Mouse (Mus musculus): ENCODE measurements around the gene Odf3.

The Odf3 gene

DNA sequence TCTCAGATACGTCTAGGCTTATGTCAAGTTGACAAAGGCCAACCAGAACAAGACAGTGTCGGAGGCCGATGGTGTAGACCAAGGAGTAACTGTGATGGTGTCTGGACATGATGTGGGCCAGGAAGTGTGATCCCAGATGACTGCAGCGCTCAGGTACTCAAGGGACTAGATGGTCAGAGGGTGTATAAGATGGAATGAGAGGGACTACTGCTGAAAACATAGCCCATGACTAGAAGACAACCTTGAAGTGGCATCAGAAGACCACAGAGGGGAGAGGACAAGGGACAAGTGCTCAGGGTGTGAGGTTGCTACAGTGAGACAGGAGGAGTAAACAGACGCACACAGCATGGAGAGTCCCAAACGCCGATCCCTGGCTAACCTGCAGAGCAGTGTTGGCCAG is 3.8 kb upstream of the Odf3 start:
- DNase-seq (ENCODE audit: low read depth in 1 of 2, low spot score in 2 of 2) = no peak

DNA sequence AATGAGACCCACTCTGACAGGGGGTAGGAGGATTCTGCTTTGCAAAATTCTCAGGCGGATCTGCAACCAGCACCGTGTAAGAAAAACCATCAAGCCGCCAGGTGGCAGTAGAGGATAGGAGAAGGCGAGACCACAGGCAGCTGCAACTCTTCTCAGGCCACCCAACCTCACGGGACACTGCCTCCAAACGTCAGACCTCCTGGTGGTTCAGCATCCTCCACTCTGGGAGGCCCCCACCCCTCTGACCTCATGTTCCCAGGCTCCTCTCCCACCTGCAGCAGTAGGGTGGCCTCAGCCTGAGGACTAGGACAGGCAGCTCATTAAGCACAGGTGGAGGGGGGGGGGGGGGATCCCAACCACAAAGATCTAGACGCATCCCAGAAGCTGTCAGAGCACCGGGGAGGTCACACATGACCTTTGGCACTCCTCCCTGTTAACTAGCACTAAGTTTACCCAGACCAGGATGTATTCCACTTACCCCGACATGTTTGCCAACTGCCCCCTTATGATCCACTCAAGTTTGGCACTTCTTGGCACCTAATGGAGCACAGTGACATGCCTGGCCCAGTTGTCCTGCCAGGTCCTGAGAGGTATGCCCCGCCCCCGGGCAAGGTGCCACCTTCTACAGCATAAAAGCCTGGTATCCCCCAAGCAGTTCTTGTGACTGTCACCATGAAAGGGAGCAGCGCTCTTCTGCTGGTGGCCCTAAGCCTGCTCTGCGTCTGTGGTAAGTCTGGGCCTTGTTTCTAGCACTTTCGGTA is 2.5 kb upstream of the Odf3 start, which contains the start of gene Scgb1c1:
Gene Scgb1c1, plus strand, starts transcription at position 643 of the 761 bp plus-strand sequence.
- DNase-seq (ENCODE audit: low read depth in 1 of 2, low spot score in 2 of 2) = peak; percentile 66 to 83

DNA sequence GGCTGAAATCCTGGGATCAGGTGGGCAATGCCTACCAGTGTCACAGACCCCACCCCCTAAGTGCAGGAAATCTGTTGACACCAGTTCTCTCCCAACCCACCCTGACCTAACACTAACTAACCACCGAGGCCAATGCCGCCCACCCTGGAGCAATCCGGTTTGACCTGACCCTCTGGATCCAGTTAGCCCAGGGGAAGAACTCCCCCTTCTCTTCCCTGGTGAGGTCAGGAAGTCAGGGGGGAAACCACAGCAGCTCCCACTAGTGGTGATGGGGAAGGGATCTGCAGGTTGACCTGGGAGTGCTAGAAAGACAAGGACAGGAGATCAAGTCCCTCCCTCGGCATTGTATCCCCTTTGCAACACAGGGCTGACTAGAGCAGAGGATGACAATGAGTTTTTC is 1.9 kb upstream of the Odf3 start:
- DNase-seq (ENCODE audit: low read depth in 1 of 2, low spot score in 2 of 2) = no peak

- DNase-seq (ENCODE audit: low read depth in 1 of 2, low spot score in 2 of 2) = no peak
Measured at GRCm38 (mm10) chr7:140846676-140847075, 929 bp upstream of the Odf3 start.

GRCm38 (mm10) chr7:140848591-140848990 is 986 bp downstream of the Odf3 start:
- DNase-seq (ENCODE audit: low read depth in 1 of 2, low spot score in 2 of 2) = no peak

DNA sequence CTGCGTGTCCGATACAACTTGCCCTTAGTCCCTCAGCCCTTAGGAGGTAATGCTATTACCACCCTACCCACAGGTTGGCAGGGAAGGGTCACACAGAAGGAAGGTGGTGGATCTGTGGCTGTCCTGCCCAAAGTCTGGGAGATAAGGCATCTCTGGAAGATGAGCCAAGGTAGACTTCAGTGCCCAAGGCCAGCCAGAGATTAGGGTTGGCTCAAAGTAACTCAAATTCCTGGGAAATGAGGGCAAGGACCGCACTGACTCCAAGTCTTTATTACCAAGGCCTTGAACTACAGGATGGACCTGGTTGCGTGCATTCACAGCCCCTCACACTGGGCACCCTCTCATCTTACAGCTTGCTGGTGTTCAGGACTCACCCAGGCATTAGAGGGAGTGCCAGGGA is 4.3 kb downstream of the Odf3 start:
- DNase-seq (ENCODE audit: low read depth in 1 of 2, low spot score in 2 of 2) = no peak

- DNase-seq (ENCODE audit: low read depth in 1 of 2, low spot score in 2 of 2) = no peak
Measured at GRCm38 (mm10) chr7:140853386-140853785, 5.8 kb downstream of the Odf3 start.

DNA sequence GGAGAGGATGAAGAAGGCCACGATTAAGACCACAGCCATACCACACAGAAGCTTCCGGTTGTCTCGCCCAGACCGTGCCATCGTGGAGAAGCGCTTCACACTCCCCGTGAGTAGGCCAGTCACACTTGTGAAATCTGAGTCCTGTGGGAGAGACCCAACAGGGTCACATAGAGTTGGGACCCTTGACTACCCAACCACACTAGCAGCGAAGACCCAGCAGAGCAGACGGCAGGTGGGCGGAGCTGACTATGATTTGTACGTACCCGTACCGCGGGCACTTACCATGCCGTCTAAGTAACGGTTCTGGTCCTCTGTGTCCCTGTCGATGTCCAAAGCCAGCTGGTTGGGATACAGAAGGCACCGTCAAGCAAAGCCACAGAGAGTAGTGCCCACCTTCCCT is 6.9 kb downstream of the Odf3 start:
- DNase-seq (ENCODE audit: low read depth in 1 of 2, low spot score in 2 of 2) = no peak

DNA sequence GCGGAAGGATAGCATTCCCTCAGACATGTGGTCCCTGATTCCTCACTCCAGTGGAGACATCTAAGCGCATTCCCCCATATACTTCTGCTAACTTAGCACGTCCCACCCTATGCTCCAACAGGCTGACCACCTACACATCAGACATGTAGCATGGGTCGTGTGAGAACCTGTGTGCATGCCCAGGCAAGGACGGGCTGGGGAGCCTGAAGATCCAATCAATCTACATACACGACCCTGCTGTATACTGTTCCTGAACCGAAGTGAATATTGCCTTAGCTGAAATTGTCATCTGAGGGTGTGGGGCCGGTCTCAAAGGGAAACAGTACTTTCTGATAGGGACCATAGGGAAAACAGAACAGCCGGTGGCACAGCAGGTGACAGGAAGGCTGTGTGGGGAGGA is 7.6 kb downstream of the Odf3 start:
- DNase-seq (ENCODE audit: low read depth in 1 of 2, low spot score in 2 of 2) = no peak

DNA sequence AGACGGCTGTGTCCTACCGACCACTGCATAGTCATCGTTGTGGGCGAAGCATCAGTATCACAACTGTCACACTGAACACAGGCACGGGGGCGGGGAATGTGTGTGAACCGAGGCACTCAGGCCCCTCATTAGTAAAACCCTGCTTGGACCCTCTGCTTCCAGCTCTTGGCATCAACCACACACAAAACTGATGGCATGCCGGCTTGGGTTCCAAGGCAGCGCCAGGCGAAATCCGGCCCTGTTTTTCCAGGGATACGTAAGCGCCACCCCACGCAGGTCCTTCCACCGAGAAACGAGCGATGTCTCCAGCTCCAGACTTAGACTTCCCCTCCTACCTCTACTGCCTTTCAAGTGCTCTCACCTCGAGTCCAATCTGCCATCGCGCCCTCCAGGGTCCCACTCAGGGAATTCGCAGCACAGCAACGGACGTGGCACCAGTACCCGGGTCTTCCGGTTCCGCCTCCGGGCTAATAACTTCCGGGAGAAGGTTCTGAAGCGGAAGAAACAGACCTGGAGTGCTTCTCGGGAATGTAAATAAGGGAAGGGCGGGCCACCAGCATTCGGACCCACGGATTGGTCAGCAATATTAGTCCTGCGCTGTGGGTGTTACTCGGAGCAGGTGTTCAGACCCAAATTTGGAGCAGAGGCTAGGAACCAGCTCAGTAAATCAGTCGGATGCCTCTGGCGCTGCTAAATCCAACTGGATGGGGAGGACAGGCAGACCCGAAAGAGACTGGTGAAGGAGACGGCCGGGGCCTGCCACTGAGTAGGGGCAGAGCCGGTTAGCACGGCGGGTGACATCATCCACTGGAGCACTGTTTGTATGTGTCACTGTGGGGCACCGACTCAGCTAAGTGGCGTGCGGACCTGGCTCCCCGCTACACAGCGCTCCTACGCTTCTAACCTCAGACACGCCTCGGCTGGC is 8.5 kb downstream of the Odf3 start, which contains the start of gene Gm45785:
Gene Gm45785, minus strand, starts transcription at position 472 of the 925 bp plus-strand sequence.
- peak; percentile 62 to 73 for DNase-seq (ENCODE audit: low read depth in 1 of 2, low spot score in 2 of 2)

DNA sequence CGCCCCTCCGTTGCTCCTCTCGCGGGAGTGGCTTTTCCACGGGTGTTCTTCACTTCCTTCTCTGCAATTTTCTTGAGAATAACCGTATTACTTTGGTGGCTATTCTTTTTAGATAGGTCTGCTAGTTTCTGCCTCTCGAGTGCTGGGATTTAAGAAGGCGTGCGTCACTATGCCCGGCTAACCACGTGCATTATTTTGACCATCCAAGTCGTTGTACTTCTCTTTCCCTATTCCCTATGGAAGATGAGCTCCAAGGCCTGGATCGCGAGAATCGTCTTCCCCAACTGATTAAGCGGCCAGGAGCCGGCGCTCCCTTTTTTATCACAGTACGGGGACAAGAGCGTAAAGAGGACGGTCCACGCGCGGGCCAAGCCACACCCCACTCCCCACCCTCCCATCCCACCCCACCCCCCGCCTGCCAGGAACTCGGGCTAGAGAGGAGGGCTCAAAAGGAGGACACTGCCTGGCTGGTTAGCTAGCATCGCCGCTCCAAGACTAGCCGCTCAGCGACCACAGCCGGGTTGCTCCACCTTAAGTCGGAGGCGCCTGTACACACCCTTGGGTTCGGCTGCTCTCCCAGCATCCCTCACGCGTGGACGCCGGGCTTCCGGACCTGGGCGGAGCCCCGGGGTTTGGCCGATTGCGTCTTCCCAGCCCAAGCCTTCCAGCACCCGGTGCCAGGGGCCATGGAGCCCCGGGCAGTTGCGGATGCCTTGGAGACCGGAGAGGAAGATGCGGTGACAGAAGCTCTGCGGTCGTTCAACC is 9.4 kb downstream of the Odf3 start, which contains the start of gene Ric8a:
Gene Ric8a, plus strand, starts transcription at position 173 of the 765 bp plus-strand sequence.
- DNase-seq (ENCODE audit: low read depth in 1 of 2, low spot score in 2 of 2) = peak; percentile 83 to 86

DNA sequence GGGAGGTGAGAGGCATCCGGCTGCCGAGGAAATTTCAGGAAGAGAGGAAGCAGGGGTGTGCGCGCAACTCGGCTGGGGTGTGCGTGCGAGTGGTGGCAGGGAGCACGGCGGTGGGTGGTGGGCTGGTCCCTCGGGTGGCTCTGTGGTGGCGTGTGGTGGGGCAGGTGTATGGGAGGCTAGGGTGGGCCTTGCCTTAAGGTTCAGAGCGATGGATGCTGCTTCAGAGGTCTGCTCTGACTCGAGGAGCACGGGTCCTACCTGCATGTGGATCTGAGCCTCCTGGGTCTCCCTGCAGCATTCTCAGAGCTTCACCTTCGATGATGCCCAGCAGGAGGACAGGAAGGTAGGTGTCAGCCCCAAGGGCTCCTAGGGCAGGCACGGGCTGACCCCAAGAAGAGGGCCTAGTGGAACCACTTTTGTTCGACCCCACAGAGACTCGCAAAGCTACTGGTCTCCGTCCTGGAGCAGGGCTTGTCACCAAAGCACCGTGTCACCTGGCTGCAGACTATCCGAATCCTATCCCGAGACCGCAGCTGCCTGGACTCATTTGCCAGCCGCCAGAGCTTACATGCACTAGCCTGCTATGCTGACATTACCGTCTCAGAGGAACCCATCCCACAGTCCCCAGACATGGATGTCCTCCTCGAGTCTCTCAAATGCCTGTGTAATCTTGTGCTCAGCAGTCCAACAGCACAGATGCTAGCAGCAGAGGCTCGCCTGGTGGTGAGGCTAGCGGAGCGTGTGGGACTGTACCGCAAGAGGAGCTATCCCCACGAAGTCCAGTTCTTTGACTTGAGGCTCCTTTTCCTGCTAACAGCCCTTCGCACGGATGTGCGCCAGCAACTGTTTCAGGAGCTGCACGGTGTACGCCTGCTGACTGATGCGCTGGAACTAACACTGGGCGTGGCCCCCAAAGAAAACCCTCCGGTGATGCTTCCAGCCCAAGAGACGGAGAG is 10.2 kb downstream of the Odf3 start, which contains the start of gene Bet1l:
Gene Bet1l, minus strand, starts transcription at position 28 of the 956 bp plus-strand sequence.
- no peak for DNase-seq (ENCODE audit: low read depth in 1 of 2, low spot score in 2 of 2)

GRCm38 (mm10) chr7:140858746-140859145 is 11.1 kb downstream of the Odf3 start:
- no peak for DNase-seq (ENCODE audit: low read depth in 1 of 2, low spot score in 2 of 2)

DNA sequence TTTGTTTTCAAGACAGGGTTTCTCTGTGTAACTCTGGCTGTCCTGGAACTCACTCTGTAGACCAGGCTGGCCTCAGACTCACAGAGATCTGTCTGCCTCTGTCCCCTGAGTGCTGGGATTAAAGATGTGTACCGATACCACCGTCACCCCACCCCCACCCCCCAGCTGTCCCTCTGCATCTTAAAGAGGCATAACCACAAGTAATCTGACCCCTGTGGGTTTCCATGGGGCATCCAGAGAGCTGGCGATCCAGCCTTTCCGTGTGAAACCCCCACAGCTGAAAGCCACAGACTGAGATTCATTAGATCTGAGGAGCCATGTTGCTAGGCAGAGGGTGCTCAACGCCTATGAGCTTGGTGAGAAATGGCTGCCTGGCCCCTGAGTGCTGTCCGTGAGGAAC is 12.4 kb downstream of the Odf3 start:
- no peak for DNase-seq (ENCODE audit: low read depth in 1 of 2, low spot score in 2 of 2)

DNA sequence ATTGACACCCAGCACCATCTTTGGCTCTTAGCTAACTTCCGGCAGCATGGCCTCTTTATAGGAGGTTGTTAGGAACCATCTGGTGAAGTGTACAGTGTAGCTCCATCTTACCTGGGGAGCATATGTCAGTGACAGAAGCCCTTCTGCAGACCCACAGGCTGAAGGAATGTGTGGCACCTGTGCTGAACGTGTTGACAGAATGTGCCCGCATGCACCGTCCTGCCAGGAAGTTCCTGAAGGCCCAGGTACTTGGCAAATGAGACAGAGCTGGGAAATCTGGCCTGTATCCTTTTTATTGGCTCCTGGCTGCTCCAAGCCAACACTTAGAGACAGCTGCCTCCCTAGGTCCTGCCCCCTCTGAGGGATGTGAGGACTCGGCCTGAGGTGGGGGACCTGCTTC is 13.1 kb downstream of the Odf3 start:
- no peak for DNase-seq (ENCODE audit: low read depth in 1 of 2, low spot score in 2 of 2)

DNA sequence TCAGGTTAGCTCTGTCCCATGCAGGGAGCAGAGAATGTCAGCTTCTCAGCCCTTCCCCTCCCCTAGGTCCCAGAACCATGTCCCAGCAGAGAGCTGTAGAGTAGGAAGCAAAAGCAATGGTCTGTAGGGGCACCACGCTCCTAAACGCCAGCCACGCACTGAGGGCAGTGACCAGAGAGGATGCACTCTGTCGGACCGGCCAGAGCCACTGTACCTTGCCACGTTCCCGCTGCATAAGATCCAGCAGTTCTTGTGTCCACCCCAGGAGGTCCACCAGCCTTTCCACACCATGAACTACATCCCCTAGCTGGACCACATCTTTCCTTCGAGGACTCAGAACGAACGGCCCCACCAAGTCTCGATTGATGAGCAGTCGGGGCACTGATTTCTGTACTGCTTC is 17.2 kb downstream of the Odf3 start:
- no peak for DNase-seq (ENCODE audit: low read depth in 1 of 2, low spot score in 2 of 2)

DNA sequence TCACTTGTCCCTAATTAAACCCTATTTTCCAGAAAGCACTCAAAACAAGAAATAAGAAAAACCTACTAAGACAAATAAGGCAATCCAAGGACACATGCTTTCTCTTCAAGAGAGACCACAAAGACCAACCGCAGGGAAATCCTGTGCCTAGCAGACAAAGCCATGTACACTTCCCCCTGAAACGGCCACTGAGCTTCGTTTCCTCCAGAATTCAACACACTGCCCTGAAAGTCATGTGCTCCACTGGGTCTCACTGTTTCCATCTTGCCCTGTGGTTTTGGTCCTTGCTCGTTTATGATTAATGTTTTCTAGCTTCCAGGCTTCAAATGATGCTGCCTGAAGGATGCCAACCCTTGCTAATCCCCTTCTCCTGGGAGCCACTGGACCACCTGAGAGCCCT is 26.6 kb downstream of the Odf3 start:
- DNase-seq (ENCODE audit: low read depth in 1 of 2, low spot score in 2 of 2) = peak in 1 of 2 experiments; percentile 23

GRCm38 (mm10) chr7:140877364-140877763 is 29.8 kb downstream of the Odf3 start:
- peak; percentile 26 to 37 for DNase-seq (ENCODE audit: low read depth in 1 of 2, low spot score in 2 of 2)

- DNase-seq (ENCODE audit: low read depth in 1 of 2, low spot score in 2 of 2) = no peak
Measured at GRCm38 (mm10) chr7:140879355-140879754, 31.8 kb downstream of the Odf3 start.

DNA sequence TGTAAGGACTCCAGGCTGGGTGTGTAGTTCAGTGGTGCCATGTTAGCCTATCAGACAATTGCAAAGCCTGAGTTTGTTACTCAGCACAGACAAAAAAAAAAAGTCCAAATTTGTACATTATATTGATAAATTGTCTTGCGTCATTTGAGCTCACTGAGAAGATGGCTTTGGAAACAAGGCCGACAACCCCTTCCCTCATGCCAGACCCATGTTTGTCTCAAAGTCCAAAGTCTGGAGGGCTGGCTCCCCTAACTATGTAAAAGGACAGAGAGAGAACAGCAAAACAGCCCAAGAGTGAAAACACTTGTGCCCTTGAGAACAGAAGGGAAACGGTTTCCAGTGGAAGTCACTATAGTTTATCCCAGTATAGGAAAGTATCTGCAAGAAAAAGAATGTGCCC is 32.8 kb downstream of the Odf3 start:
- no peak for DNase-seq (ENCODE audit: low read depth in 1 of 2, low spot score in 2 of 2)

All from monocyte, adult 2 months (primary cell).